ENCODE assay signal across 8 mouse cellular contexts in genomic region chr7:110286838-110287475, GRCm38 (mm10).
DNase-seq lines count a peak whose midpoint lies in the region; ATAC-seq lines count a peak whose summit lies in the region.

No protein-coding gene starts in this region.

- no peak overlapping the region for H3K4me3 ChIP-seq in forebrain, embryonic 11.5 days (ENCODE audit: low read depth, low read length)
- no peak overlapping the region for H3K4me3 ChIP-seq in heart, embryonic 15.5 days
- H3K4me3 ChIP-seq in liver, embryonic 11.5 days (ENCODE audit: low read depth, low read length): no peak overlapping the region

- peak; percentile 81 for ATAC-seq in forebrain, embryonic 11.5 days (replicated peaks; ENCODE audit: low FRiP score)
- peak; percentile 36 for ATAC-seq in heart, embryonic 15.5 days (replicated peaks; ENCODE audit: insufficient number of reproducible peaks, insufficient read depth, low FRiP score, low read depth)
- ATAC-seq in liver, embryonic 11.5 days (replicated peaks; ENCODE audit: low FRiP score): peak; percentile 55

- H3K4me1 ChIP-seq in forebrain, embryonic 11.5 days (replicated peaks; ENCODE audit: control insufficient read depth, insufficient read depth, low read length): no peaks in the 10 kb centered on the region
- H3K4me1 ChIP-seq in heart, embryonic 15.5 days (replicated peaks): peaks cover 27% of the 10 kb centered on the region
- peaks cover 7% of the 10 kb centered on the region for H3K4me1 ChIP-seq in liver, embryonic 11.5 days (replicated peaks; ENCODE audit: control insufficient read depth, insufficient read depth, low read length)

- no peaks in the 10 kb centered on the region for H3K36me3 ChIP-seq in forebrain, embryonic 11.5 days (ENCODE audit: control insufficient read depth, insufficient read depth, low read length)
- H3K36me3 ChIP-seq in heart, embryonic 15.5 days: peaks cover 8% of the 10 kb centered on the region; the same call in 1 of the 2 replicates
- peaks cover 2% of the 10 kb centered on the region; the same call in 1 of the 2 replicates for H3K36me3 ChIP-seq in liver, embryonic 11.5 days (ENCODE audit: control insufficient read depth, insufficient read depth, low read length)

- H3K9me3 ChIP-seq in forebrain, embryonic 11.5 days (ENCODE audit: control insufficient read depth, low read length): no peaks in the 10 kb centered on the region
- no peaks in the 10 kb centered on the region for H3K9me3 ChIP-seq in heart, embryonic 15.5 days (replicated peaks)
- no peaks in the 10 kb centered on the region for H3K9me3 ChIP-seq in liver, embryonic 11.5 days (ENCODE audit: control insufficient read depth, low read length)

- no peak overlapping the region for H3K4me2 ChIP-seq in forebrain, embryonic 11.5 days (ENCODE audit: low read depth, low read length, severe bottlenecking)
- peak overlapping the region; percentile 38 for H3K4me2 ChIP-seq in heart, embryonic 15.5 days
- no peak overlapping the region for H3K4me2 ChIP-seq in liver, embryonic 11.5 days

- peak; percentile 86 for DNase-seq in CD4-positive, CD25-positive, alpha-beta regulatory T cell, adult 2 months (ENCODE audit: low read depth, low spot score)
- DNase-seq in c-Kit-positive CD71-negative TER-119-negative erythroid progenitor cells, embryonic 14.5 days (ENCODE audit: low read depth): peak; percentile 45
- DNase-seq in forebrain, embryonic 11.5 days (ENCODE audit: low spot score): peak; percentile 91
- peak; percentile 93 for DNase-seq in kidney, postnatal 10 days
- peak; percentile 81 for DNase-seq in liver, embryonic 11.5 days (ENCODE audit: low spot score)
- DNase-seq in naive thymus-derived CD4-positive, alpha-beta T cell, adult 2 months (ENCODE audit: low read depth): peak; percentile 82
- DNase-seq in spleen, postnatal 4 days (ENCODE audit: low spot score in 2 of 2): peak; percentile 69 to 88

- 7% methylated on average over 12 of the region's 12 CpGs for WGBS in forebrain, embryonic 11.5 days
- 9% methylated on average over 12 of the region's 12 CpGs for WGBS in heart, embryonic 15.5 days
- 12% methylated on average over 12 of the region's 12 CpGs for WGBS in liver, embryonic 11.5 days

- no peak overlapping the region for H3K9ac ChIP-seq in forebrain, embryonic 11.5 days (ENCODE audit: low read length)
- peak overlapping the region; percentile 12; the same call in 1 of the 2 replicates for H3K9ac ChIP-seq in heart, embryonic 15.5 days
- H3K9ac ChIP-seq in liver, embryonic 11.5 days (ENCODE audit: low read depth, low read length): no peak overlapping the region

- no peaks in the 10 kb centered on the region for H3K27me3 ChIP-seq in forebrain, embryonic 11.5 days (ENCODE audit: control insufficient read depth, insufficient read depth, low read length)
- H3K27me3 ChIP-seq in heart, embryonic 15.5 days: no peaks in the 10 kb centered on the region
- H3K27me3 ChIP-seq in liver, embryonic 11.5 days (replicated peaks; ENCODE audit: control insufficient read depth, insufficient read depth, low read length): no peaks in the 10 kb centered on the region

- no peak overlapping the region for H3K27ac ChIP-seq in forebrain, embryonic 11.5 days (ENCODE audit: low read depth, low read length)
- H3K27ac ChIP-seq in heart, embryonic 15.5 days: peak overlapping the region; percentile 81
- H3K27ac ChIP-seq in liver, embryonic 11.5 days (ENCODE audit: low read depth, low read length): no peak overlapping the region
